Mouse (Mus musculus) stomach, embryonic 14.5 days (tissue): ENCODE measurements around the gene Micall2. TPM values are rescaled to one million over a fixed set of nuclear protein-coding genes. Genes with fewer than 3 reads are reported as not detected.

Source experiments
- ATAC-seq: fragments of 200-750 bp; cut with Nextera tagmentation; 2 replicates; pipeline ENCODE4 v1.8.0; 2017; ENCODE audit warnings: low read depth, moderate TSS enrichment; ENCODE audit not compliant: insufficient number of reproducible peaks, insufficient read depth, low FRiP score
- H3K27ac ChIP-seq: fragments of 300-500 bp; sonication (generic); 2 replicates; pipeline ENCODE4 v1.5.1; 2014; ENCODE audit warnings: mild to moderate bottlenecking, low read length, moderate library complexity, mixed read lengths
- H3K27me3 ChIP-seq: fragments of 300-500 bp; sonication (generic); 2 replicates; pipeline ENCODE4 v1.6.1; 2014; ENCODE audit warnings: low read length, control low read depth, mixed read lengths; ENCODE audit not compliant: control insufficient read depth, insufficient read depth
- H3K36me3 ChIP-seq: fragments of 300-500 bp; sonication (generic); 2 replicates; pipeline ENCODE4 v1.6.1; 2014; ENCODE audit warnings: mild to moderate bottlenecking, control low read depth, low read length, moderate library complexity, mixed read lengths; ENCODE audit not compliant: control insufficient read depth, insufficient read depth
- H3K4me1 ChIP-seq: fragments of 300-500 bp; sonication (generic); 2 replicates; pipeline ENCODE4 v1.6.1; 2014; ENCODE audit warnings: low read length, control low read depth, mixed read lengths; ENCODE audit not compliant: control insufficient read depth, insufficient read depth
- H3K4me2 ChIP-seq: fragments of 300-500 bp; sonication (generic); replicated peaks from 2 replicates; pipeline ENCODE4 v1.6.1; 2014; ENCODE audit warnings: low read depth, low read length, control low read depth
- H3K4me3 ChIP-seq: fragments of 300-500 bp; sonication (generic); 2 replicates; pipeline ENCODE4 v1.5.1; 2014; ENCODE audit warnings: low read depth, low read length, control low read depth
- H3K9ac ChIP-seq: fragments of 300-500 bp; sonication (generic); replicated peaks from 2 replicates; pipeline ENCODE4 v1.6.1; 2014; ENCODE audit warnings: low read depth, mild to moderate bottlenecking, control low read depth, low read length, moderate library complexity, mixed read lengths
- H3K9me3 ChIP-seq: fragments of 300-500 bp; sonication (generic); 2 replicates; pipeline ENCODE4 v1.6.1; 2016; ENCODE audit warnings: low read depth, low read length, control low read depth; ENCODE audit not compliant: control insufficient read depth
- WGBS: fragments of 180-500 bp; shearing (Covaris S2); extraction: QIAGEN DNeasy Blood & Tissue Kit; methylation state at CpG from one replicate; pipeline ENCODE4 v1.1.7; 2014; 5-methylcytosine and 5-hydroxymethylcytosine counted together
- polyA plus RNA-seq: library from polyadenylated mRNA; unstranded; fragments of >200 nt; fragmentation: Nextera tagmentation; extraction: Ambion mirVana; gene quantifications from 2 replicates; pipeline ENCODE4 v1.2.1, GENCODE M21; 2014

Micall2 gene
- polyA plus RNA-seq, 1 experiment from 2014 or later: 5.9 TPM

DNA sequence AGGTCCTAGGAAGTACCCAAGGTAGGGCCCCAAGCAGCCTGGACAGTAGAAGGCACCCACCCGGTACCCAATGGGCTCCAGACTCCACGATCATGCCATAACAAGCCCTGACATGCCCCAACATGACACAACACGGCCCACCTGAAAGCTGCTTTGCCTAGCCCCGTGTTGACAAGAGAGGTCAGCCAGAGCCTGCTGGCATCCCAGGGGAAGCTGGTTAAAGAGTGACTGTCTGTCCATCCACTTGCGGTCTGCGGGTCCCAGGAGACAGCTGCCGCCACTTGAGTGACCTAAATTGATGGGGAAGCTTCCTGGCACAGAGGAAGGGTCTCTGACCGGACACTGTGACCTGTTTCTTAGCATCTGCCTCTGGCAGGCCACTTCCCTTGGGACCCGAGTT, 13.0 kb downstream of the Micall2 start:
- Histone ChIP-seq H3K4me2 (no peak overlapping the region), H3K9me3 (no peaks in the 10 kb centered on the region), H3K4me3 (no peak overlapping the region), H3K36me3 (no peaks in the 10 kb centered on the region), H3K4me1 (0 out of 2 replicates have a peak, but pooled peaks cover 5% of the 10 kb centered on the region), H3K27ac (no peak overlapping the region), H3K27me3 (no peaks in the 10 kb centered on the region), H3K9ac (no peak overlapping the region)
- WGBS: 72% methylated on average over 9 of the region's 9 CpGs
- ATAC-seq: no peak

DNA sequence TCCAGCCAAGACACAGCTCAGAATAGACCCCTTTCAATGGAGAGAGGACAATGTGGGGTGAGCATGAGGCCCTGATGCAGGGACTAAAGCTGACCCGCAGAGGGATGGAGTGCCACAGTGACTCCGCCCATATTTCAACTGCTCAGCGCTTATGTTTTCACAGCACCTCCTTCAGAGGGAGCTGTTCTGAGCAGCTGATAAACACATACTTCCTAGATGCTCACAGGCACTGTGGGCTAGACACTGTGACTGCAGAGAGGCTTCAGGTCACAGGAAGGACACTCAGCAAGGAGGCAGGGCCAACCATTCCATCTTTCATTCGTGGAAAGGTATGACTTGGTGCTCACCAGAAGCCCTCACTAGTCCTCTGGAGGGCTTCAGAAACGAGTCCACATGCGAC, 13.4 kb downstream of the Micall2 start:
- WGBS: 68% methylated on average over 6 of the region's 6 CpGs
- no peaks in the 10 kb centered on the region for H3K27me3 ChIP-seq
- no peak overlapping the region for H3K4me2 ChIP-seq
- H3K4me3 ChIP-seq: no peak overlapping the region
- no peak overlapping the region for H3K9ac ChIP-seq
- 0 out of 2 replicates have a peak, but pooled peaks cover 5% of the 10 kb centered on the region for H3K4me1 ChIP-seq
- no peaks in the 10 kb centered on the region for H3K36me3 ChIP-seq
- no peaks in the 10 kb centered on the region for H3K9me3 ChIP-seq
- ATAC-seq: no peak
- no peak overlapping the region for H3K27ac ChIP-seq

DNA sequence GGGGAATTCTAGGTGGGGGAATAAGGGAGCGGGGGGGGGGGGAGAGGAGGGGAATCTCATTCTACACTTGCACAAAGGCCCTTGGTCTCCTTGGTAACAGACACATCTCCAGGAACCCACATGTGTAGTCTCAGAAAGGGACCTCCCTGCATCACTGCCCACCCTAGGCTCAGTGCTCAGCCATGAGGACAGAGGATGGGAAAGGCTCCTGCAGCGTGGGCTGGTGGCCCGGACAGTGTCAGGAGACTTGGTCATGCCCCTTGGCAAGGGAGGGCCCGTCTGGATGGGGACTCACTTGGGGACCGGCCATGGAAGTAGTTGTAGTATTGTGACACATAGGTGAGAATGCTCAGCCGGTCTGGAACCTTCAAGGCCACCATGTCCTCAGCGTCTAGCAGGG, 17.2 kb downstream of the Micall2 start:
- Histone ChIP-seq H3K4me2 (no peak overlapping the region), H3K9ac (no peak overlapping the region), H3K27ac (no peak overlapping the region), H3K27me3 (no peaks in the 10 kb centered on the region), H3K36me3 (no peaks in the 10 kb centered on the region), H3K4me3 (no peak overlapping the region), H3K4me1 (no peaks in the 10 kb centered on the region), H3K9me3 (no peaks in the 10 kb centered on the region)
- no peak for ATAC-seq
- 77% methylated on average over 6 of the region's 7 CpGs for WGBS

DNA sequence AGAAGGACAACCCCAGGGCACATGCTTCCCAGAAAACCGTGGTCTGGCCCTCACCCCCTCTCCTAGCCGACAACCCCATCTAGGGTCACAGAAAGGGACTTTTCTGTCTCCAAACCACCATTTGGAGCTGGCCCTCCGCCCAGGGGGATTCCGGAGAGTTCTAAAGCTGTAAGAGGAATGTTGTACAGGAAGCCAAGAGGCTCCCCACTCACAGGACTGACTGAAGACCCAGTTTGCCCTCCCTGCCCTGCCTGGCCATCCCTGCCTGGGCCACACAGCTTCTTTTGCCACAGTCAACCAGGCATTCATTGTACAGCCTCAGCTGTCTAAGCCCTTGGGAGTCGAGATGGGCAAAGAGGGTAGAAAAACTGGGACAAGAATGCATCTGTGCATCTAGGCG, 17.6 kb downstream of the Micall2 start:
- Histone ChIP-seq H3K36me3 (no peaks in the 10 kb centered on the region), H3K9ac (no peak overlapping the region), H3K27me3 (no peaks in the 10 kb centered on the region), H3K27ac (no peak overlapping the region), H3K4me3 (no peak overlapping the region), H3K4me1 (no peaks in the 10 kb centered on the region), H3K9me3 (no peaks in the 10 kb centered on the region), H3K4me2 (no peak overlapping the region)
- 66% methylated on average over 6 of the region's 6 CpGs for WGBS
- no peak for ATAC-seq

DNA sequence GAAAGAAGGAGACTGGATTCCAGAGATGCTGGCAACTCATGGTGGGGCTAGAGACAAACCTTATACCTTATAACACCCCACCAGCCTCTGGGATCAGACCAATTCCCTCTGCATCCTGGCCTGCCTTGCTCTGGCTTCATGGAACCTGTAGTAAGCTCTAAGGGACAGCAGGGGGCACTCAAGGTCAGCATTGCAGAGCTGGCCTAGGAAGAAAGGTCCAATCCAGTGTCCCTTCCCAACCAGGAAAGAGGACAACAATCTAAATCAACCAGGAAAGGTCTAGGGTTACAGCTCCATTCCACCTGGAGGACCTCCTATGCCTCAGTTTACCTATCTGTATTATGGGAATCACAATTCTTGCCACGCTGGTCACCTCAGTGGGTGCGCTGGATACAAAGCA, 18.4 kb downstream of the Micall2 start:
- no peak overlapping the region for H3K27ac ChIP-seq
- no peak overlapping the region for H3K4me2 ChIP-seq
- 96% methylated on average over 2 of the region's 2 CpGs for WGBS
- 0 out of 2 replicates have a peak, but pooled peaks have one; percentile 24 for ATAC-seq
- H3K9me3 ChIP-seq: no peaks in the 10 kb centered on the region
- no peak overlapping the region for H3K4me3 ChIP-seq
- H3K4me1 ChIP-seq: no peaks in the 10 kb centered on the region
- H3K36me3 ChIP-seq: no peaks in the 10 kb centered on the region
- H3K9ac ChIP-seq: no peak overlapping the region
- no peaks in the 10 kb centered on the region for H3K27me3 ChIP-seq

DNA sequence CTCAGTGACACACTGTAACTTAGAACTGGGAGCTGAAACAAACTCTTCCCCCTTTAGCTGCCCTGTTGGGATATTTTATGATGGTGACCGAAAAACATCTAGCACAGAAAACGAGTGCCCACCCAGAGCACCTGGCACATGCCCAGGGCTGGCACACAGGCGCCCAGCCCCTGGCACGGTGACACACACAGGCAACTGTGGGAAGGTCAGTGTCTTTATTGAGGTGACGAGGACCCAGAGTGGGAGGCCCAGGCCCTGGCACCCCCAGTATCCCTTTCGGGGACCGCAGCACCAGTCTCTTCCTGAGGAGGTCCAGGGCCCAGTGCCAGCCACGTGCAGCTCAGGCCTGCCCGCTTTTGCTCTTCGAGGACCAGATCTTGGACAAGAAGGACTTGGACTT, 29.6 kb downstream of the Micall2 start:
- H3K4me3 ChIP-seq: no peak overlapping the region
- H3K9me3 ChIP-seq: peaks cover 3% of the 10 kb centered on the region; the same call in 1 of the 2 replicates
- ATAC-seq: no peak
- H3K27ac ChIP-seq: no peak overlapping the region
- no peaks in the 10 kb centered on the region for H3K4me1 ChIP-seq
- H3K9ac ChIP-seq: no peak overlapping the region
- H3K36me3 ChIP-seq: no peaks in the 10 kb centered on the region; the same call in 1 of the 2 replicates
- no peaks in the 10 kb centered on the region for H3K27me3 ChIP-seq
- WGBS: 91% methylated on average over 10 of the region's 10 CpGs
- no peak overlapping the region for H3K4me2 ChIP-seq

DNA sequence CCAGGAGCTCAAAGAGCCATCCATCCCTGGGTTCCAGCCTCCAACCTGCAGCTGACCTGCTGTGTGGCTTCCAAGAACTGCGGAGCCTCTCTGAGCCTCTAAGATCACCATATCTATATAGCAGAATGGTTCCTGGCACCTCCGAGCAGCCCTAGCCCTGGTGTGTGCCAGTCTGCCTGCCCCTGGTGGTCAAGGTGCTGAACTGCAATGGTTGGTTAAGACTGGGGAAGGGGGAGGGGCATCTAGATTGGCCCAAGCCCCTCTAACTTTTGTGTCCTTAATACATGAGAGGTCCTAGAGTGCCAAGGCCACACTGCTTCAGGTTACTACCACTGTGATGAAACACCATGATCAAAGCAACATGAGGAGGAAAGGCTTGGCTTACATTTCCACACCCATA, 33.2 kb downstream of the Micall2 start:
- Histone ChIP-seq H3K36me3 (no peaks in the 10 kb centered on the region), H3K9ac (no peak overlapping the region), H3K27ac (no peak overlapping the region), H3K4me3 (no peak overlapping the region), H3K27me3 (no peaks in the 10 kb centered on the region), H3K4me1 (no peaks in the 10 kb centered on the region), H3K4me2 (no peak overlapping the region), H3K9me3 (no peaks in the 10 kb centered on the region; the same call in 1 of the 2 replicates)
- WGBS: 66% methylated on average over 2 of the region's 2 CpGs
- 0 out of 2 replicates have a peak, but pooled peaks have one; percentile 18 for ATAC-seq

DNA sequence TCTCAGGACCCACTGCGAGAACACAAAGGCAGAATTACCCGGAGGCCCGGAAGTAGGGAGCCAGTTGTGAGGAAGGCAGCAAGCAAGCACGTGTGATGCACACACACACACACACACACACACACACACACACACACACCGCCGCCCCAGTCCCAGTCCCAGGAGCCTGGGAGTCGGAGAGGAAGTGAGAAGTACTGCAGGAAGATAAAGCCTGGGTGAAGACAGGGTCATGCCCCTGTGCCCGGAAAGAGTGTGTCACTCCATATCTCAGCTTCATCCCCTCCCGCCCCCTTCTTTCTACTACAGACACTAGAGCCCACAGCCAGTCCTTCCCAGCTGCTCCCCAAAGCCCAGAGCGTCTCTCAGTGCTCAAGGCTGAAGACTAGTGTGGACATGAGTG, 33.9 kb downstream of the Micall2 start:
- Histone ChIP-seq H3K9me3 (no peaks in the 10 kb centered on the region; the same call in 1 of the 2 replicates), H3K36me3 (no peaks in the 10 kb centered on the region), H3K27ac (no peak overlapping the region), H3K9ac (no peak overlapping the region), H3K4me2 (no peak overlapping the region), H3K27me3 (no peaks in the 10 kb centered on the region), H3K4me3 (no peak overlapping the region), H3K4me1 (no peaks in the 10 kb centered on the region)
- 50% methylated on average over 10 of the region's 10 CpGs for WGBS
- ATAC-seq: no peak

DNA sequence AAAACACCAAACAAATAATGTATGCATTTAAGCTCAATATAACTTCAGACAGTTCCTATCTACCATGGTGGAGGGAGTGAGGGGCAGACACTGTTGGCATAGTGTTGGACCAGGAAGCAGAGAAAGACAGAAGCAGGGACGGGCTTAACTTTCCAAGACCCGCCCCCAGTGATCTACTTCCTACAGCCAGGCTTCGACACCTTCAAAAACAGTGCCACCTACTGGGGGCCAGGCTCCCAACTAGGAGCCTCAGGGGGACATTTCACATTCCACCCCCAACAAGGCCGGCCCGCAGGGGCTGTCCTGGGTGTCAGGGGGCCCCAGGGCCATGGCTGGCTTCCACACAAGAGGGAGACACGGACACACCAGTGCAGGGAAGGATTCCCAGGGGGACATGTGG, 39.2 kb downstream of the Micall2 start:
- no peaks in the 10 kb centered on the region for H3K9me3 ChIP-seq
- no peak overlapping the region for H3K4me2 ChIP-seq
- H3K27me3 ChIP-seq: no peaks in the 10 kb centered on the region
- ATAC-seq: no peak
- H3K4me1 ChIP-seq: no peaks in the 10 kb centered on the region
- no peak overlapping the region for H3K4me3 ChIP-seq
- H3K27ac ChIP-seq: no peak overlapping the region
- no peaks in the 10 kb centered on the region for H3K36me3 ChIP-seq
- 87% methylated on average over 6 of the region's 6 CpGs for WGBS
- no peak overlapping the region for H3K9ac ChIP-seq
